Mouse (Mus musculus) hindbrain, embryonic 14.5 days (tissue): ENCODE results near the gene Slc12a3. TPM values are rescaled to one million over a fixed set of nuclear protein-coding genes. Genes with fewer than 3 reads are reported as not detected.

ENCODE experiments used
- ATAC-seq: fragments of 200-750 bp; cut with Nextera tagmentation; 2 replicates; pipeline ENCODE4 v1.8.0; 2017; ENCODE audit warnings: moderate number of reproducible peaks, mild to moderate bottlenecking, moderate TSS enrichment, moderate library complexity; ENCODE audit not compliant: low FRiP score
- DNase-seq: peaks from one replicate; pipeline ENCODE4 v3.0.0-alpha.2; 2015; ENCODE audit warnings: low spot score
- H3K27ac ChIP-seq: fragments of 300-500 bp; sonication (generic); 2 replicates; pipeline ENCODE4 v1.5.1; 2014; ENCODE audit warnings: mild to moderate bottlenecking, moderate library complexity
- H3K27me3 ChIP-seq: fragments of 300-500 bp; sonication (generic); 2 replicates; pipeline ENCODE4 v1.6.1; 2014; ENCODE audit warnings: mild to moderate bottlenecking, low read length, mixed read lengths; ENCODE audit not compliant: control insufficient read depth, insufficient read depth
- H3K36me3 ChIP-seq: fragments of 300-500 bp; sonication (generic); replicated peaks from 2 replicates; pipeline ENCODE4 v1.6.1; 2014; ENCODE audit not compliant: control insufficient read depth, insufficient read depth
- H3K4me1 ChIP-seq: fragments of 300-500 bp; sonication (generic); replicated peaks from 2 replicates; pipeline ENCODE4 v1.6.1; 2014; ENCODE audit warnings: antibody characterized with exemption, low read length, mixed read lengths; ENCODE audit not compliant: control insufficient read depth, insufficient read depth
- H3K4me2 ChIP-seq: fragments of 300-500 bp; sonication (generic); replicated peaks from 2 replicates; pipeline ENCODE4 v1.6.1; 2014; ENCODE audit warnings: mild to moderate bottlenecking, moderate library complexity
- H3K4me3 ChIP-seq: fragments of 300-500 bp; sonication (generic); replicated peaks from 2 replicates; pipeline ENCODE4 v1.5.1; 2014; ENCODE audit warnings: mild to moderate bottlenecking, low read length
- H3K9ac ChIP-seq: fragments of 300-500 bp; sonication (generic); 2 replicates; pipeline ENCODE4 v1.6.1; 2014
- H3K9me3 ChIP-seq: fragments of 300-500 bp; sonication (generic); 2 replicates; pipeline ENCODE4 v1.6.1; 2016; ENCODE audit warnings: low read length; ENCODE audit not compliant: control insufficient read depth
- WGBS: fragments of 180-500 bp; shearing (Covaris S2); extraction: QIAGEN DNeasy Blood & Tissue Kit; methylation state at CpG from one replicate; pipeline ENCODE4 v1.1.7; 2014; 5-methylcytosine and 5-hydroxymethylcytosine counted together
- polyA plus RNA-seq: library from polyadenylated mRNA; unstranded; fragments of >200 nt; fragmentation: Nextera tagmentation; extraction: Ambion mirVana; gene quantifications from 2 replicates; pipeline ENCODE4 v1.2.1, GENCODE M21; 2014

Gene Slc12a3
- polyA plus RNA-seq, 1 experiment from 2014 or later: 0.07 TPM

- H3K27ac ChIP-seq: peak overlapping the region; percentile 91
- H3K4me1 ChIP-seq: peaks cover 16% of the 10 kb centered on the region
- H3K4me2 ChIP-seq: peak overlapping the region; percentile 76
- WGBS: under 1% methylated on average over 25 of the region's 25 CpGs
- no peaks in the 10 kb centered on the region for H3K9me3 ChIP-seq
- peak; percentile 26; the same call in 1 of the 2 replicates for ATAC-seq
- DNase-seq: peak; percentile 66
- peak overlapping the region; percentile 88 for H3K4me3 ChIP-seq
- no peaks in the 10 kb centered on the region for H3K27me3 ChIP-seq
- H3K36me3 ChIP-seq: peaks cover 31% of the 10 kb centered on the region
- peak overlapping the region; percentile 95 for H3K9ac ChIP-seq
Observed at GRCm38 (mm10) chr8:94387027-94387684, 58.2 kb downstream of the Slc12a3 start.

GRCm38 (mm10) chr8:94387785-94388184 lies 58.8 kb downstream of the Slc12a3 start:
- DNase-seq: no peak
- 38% methylated on average over 6 of the region's 6 CpGs for WGBS

GRCm38 (mm10) chr8:94389531-94389930 lies 60.5 kb downstream of the Slc12a3 start:
- Histone ChIP-seq H3K27me3 (no peaks in the 10 kb centered on the region), H3K9me3 (no peaks in the 10 kb centered on the region), H3K9ac (no peak overlapping the region), H3K4me3 (no peak overlapping the region), H3K36me3 (peaks cover 54% of the 10 kb centered on the region), H3K27ac (no peak overlapping the region), H3K4me2 (no peak overlapping the region), H3K4me1 (peaks cover 16% of the 10 kb centered on the region)
- WGBS: 91% methylated on average over 6 of the region's 6 CpGs
- no peak for DNase-seq
- ATAC-seq: no peak

More at GRCm38 (mm10) chr8:94387785-94388184, 58.8 kb downstream of the Slc12a3 start:
- ATAC-seq: no peak
- peak overlapping the region; percentile 91; the same call in 1 of the 2 replicates for H3K27ac ChIP-seq
- H3K4me3 ChIP-seq: peak overlapping the region; percentile 88
- peaks cover 16% of the 10 kb centered on the region for H3K4me1 ChIP-seq
- peaks cover 37% of the 10 kb centered on the region for H3K36me3 ChIP-seq
- H3K4me2 ChIP-seq: peak overlapping the region; percentile 76
- H3K27me3 ChIP-seq: no peaks in the 10 kb centered on the region
- H3K9ac ChIP-seq: peak overlapping the region; percentile 95
- H3K9me3 ChIP-seq: no peaks in the 10 kb centered on the region

GRCm38 (mm10) chr8:94390429-94390828 lies 61.4 kb downstream of the Slc12a3 start:
- Histone ChIP-seq H3K27ac (no peak overlapping the region), H3K4me3 (no peak overlapping the region), H3K27me3 (no peaks in the 10 kb centered on the region), H3K9ac (no peak overlapping the region), H3K36me3 (peaks cover 63% of the 10 kb centered on the region), H3K9me3 (no peaks in the 10 kb centered on the region), H3K4me1 (peaks cover 16% of the 10 kb centered on the region), H3K4me2 (no peak overlapping the region)
- no peak for ATAC-seq
- no peak for DNase-seq
- 96% methylated on average over 6 of the region's 6 CpGs for WGBS

- H3K27ac ChIP-seq: no peak overlapping the region
- no peaks in the 10 kb centered on the region for H3K9me3 ChIP-seq
- no peak overlapping the region for H3K4me2 ChIP-seq
- H3K4me3 ChIP-seq: no peak overlapping the region
- peaks cover 11% of the 10 kb centered on the region for H3K4me1 ChIP-seq
- no peak overlapping the region for H3K9ac ChIP-seq
- DNase-seq: no peak
- H3K36me3 ChIP-seq: peaks cover 67% of the 10 kb centered on the region
- H3K27me3 ChIP-seq: no peaks in the 10 kb centered on the region
- 98% methylated on average over 8 of the region's 8 CpGs for WGBS
- no peak for ATAC-seq
Observed at GRCm38 (mm10) chr8:94390910-94391309, 61.9 kb downstream of the Slc12a3 start.

- no peak overlapping the region for H3K27ac ChIP-seq
- 81% methylated on average over 12 of the region's 12 CpGs for WGBS
- H3K4me3 ChIP-seq: no peak overlapping the region
- no peak for DNase-seq
- no peaks in the 10 kb centered on the region for H3K9me3 ChIP-seq
- H3K36me3 ChIP-seq: peaks cover 71% of the 10 kb centered on the region
- H3K9ac ChIP-seq: no peak overlapping the region
- ATAC-seq: no peak
- no peak overlapping the region for H3K4me2 ChIP-seq
- peaks cover 10% of the 10 kb centered on the region for H3K4me1 ChIP-seq
- no peaks in the 10 kb centered on the region for H3K27me3 ChIP-seq
Observed at GRCm38 (mm10) chr8:94392147-94392546, 63.1 kb downstream of the Slc12a3 start.

GRCm38 (mm10) chr8:94392648-94393047 lies 63.6 kb downstream of the Slc12a3 start:
- Histone ChIP-seq H3K4me1 (peaks cover 9% of the 10 kb centered on the region), H3K4me3 (no peak overlapping the region), H3K27ac (no peak overlapping the region), H3K27me3 (no peaks in the 10 kb centered on the region), H3K9me3 (no peaks in the 10 kb centered on the region), H3K4me2 (no peak overlapping the region), H3K36me3 (peaks cover 71% of the 10 kb centered on the region), H3K9ac (no peak overlapping the region)
- DNase-seq: no peak
- ATAC-seq: no peak
- 84% methylated on average over 6 of the region's 6 CpGs for WGBS

GRCm38 (mm10) chr8:94395851-94396540 lies 67.0 kb downstream of the Slc12a3 start:
- Histone ChIP-seq H3K4me1 (no peaks in the 10 kb centered on the region), H3K4me2 (no peak overlapping the region), H3K9me3 (no peaks in the 10 kb centered on the region), H3K36me3 (peaks cover 57% of the 10 kb centered on the region), H3K4me3 (no peak overlapping the region), H3K27me3 (no peaks in the 10 kb centered on the region), H3K27ac (no peak overlapping the region), H3K9ac (no peak overlapping the region)
- no peak for ATAC-seq
- no peak for DNase-seq
- WGBS: 93% methylated on average over 6 of the region's 6 CpGs

- no peak overlapping the region for H3K4me2 ChIP-seq
- no peak overlapping the region for H3K27ac ChIP-seq
- no peaks in the 10 kb centered on the region for H3K4me1 ChIP-seq
- no peak for ATAC-seq
- peaks cover 46% of the 10 kb centered on the region for H3K36me3 ChIP-seq
- H3K9ac ChIP-seq: no peak overlapping the region
- H3K27me3 ChIP-seq: no peaks in the 10 kb centered on the region
- WGBS: 70% methylated on average over 11 of the region's 11 CpGs
- DNase-seq: peak; percentile 55
- no peak overlapping the region for H3K4me3 ChIP-seq
- H3K9me3 ChIP-seq: no peaks in the 10 kb centered on the region
Observed at GRCm38 (mm10) chr8:94396964-94397657, 68.1 kb downstream of the Slc12a3 start.
